Mouse (Mus musculus): ENCODE data around the gene Tmem120a. TPM values are rescaled to one million over a fixed set of nuclear protein-coding genes. Genes with fewer than 3 reads are reported as not detected.

The Tmem120a gene
- 10 to 100 TPM; 13.5 to 18.7 TPM for total RNA-seq (2021)

DNA sequence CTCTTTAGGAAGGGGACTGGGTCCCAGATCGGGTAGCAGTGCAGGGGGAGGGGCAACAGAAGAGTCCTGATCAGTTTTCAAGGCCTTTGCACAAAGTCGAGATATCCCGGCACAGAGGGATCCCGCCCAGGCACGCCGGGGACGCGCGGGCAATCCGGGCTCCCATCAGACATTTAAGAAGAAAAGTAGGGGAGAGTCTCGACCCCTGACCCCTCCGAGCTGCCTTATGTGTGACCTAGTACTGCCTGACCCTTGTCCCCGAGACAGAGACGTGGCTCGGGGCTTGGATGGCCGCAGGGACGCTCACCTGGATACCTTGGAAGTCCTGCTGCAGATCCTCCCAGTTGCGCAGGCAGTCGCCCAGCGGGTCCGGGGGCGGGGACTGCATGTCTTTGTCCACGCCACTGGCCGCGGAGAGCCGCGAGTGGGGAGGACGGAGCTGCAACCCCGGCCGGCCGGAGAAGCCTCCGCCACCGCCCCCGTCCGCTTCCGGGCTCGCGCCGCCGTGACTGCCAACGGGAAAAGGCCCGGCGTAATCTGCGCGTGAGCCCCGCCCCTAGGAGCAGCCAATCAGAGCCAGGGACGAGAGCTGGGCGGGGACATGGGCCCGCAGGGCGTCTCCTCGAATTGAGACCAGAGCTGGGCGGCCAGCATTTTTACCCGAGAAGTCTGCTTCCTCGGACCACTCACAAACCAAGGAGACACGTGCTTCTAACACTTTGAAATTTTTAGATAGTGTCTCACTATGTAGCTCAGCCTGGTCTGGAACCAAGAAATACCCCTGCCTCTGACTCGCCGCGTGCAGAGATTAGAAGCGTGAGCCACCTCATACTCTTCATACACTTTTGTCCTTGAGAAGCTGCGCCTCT is at the start of gene Tmem120a:
Tmem120a (minus strand) TSS at position 708 of the 869 bp plus-strand sequence.
- intact Hi-C loops (cut with DNase I), result loop anchor here (2.0 kb wide), 1 partner anchor 55 kb away; no protein-coding TSS in a partner anchor
- DNase-seq (ENCODE audit: low spot score in 2 of 2), result peak; percentile 92 to 95

- no peak for DNase-seq (ENCODE audit: low spot score in 2 of 2)
- intact Hi-C loops (cut with DNase I), result no loop called here
These were observed 38.7 kb upstream of the Tmem120a start for GRCm38 (mm10) chr5:135782901-135783300.

DNA sequence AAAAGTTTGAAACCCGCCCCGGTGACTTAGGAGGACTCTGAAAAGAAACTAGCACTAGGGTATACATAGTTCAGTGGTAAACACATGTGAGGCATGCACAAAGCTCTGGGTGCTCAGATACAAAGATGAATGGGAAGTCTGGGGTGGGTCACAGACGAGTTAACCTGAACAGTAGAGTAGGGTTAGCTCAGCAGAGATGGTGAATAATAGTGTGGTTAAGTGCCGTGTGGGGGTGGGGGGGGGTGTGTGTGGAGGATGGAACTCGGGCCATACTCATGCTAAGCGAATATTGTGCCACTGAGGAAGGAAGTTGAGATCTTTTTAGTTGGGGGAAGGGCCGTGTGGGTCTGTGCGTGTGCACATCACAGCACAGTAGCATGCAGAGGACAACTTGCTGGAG is 36.1 kb upstream of the Tmem120a start:
- DNase-seq (ENCODE audit: low spot score in 2 of 2), result no peak
- intact Hi-C loops (cut with DNase I), result no loop called here

DNA sequence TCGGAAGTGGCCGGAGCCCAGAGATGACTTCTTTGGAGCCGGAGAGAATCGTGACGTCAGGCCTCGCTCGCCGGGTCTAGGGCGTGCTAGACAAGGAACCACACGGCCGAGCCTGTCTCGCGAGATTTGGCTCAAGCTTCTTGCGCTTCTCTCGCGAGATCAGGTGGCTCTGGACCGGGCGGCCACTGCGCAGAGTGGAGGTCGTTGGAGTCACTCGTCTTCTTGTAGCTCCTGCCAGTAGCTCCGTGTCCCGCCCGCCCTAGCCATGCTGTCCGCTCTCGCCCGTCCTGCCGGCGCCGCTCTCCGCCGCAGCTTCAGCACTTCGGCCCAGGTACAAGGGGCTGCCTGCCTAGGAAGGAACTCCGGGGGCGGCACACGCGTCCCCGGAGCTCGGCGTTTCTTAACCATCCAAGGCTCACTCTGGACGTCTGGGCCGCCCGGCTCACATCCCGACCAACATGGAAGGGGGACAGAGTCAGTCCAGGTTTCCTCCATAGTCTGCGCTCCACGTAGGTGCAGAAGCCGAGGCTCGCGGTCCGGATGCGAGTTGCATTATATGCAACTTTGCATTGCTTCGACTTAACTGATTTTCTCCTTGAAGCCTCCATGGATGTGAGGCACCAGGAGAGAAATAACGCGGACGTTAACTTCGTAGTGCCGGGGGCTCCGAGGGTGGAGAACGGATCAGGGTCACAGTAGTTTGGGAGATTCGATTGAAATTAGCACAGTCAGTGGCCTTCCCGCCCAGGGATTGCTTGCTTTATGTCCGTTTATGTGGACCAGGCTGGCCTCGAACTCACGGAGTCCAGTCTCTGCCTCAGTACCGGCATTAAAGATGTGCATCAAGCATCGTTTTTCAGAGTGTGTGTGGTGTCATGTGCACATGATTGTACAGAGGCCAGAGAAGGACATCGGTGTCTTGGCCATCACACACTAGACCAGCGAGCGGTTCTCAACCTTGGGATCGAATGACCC is 34.5 kb upstream of the Tmem120a start, which contains the start of gene Mdh2:
Mdh2 (plus strand) TSS at position 10 of the 975 bp plus-strand sequence.
- intact Hi-C loops (cut with DNase I), result loop anchor here (5.0 kb wide), 1 partner anchor 386 kb away; the partner anchor contains the start of gene Pom121
- DNase-seq (ENCODE audit: low spot score in 2 of 2), result peak; percentile 100

- DNase-seq (ENCODE audit: low spot score in 2 of 2), result no peak
- intact Hi-C loops (cut with DNase I), result loop anchor here (5.0 kb wide), 1 partner anchor 386 kb away; the partner anchor contains the start of gene Pom121
These were observed 33.7 kb upstream of the Tmem120a start, which contains the start of gene Styxl1 for GRCm38 (mm10) chr5:135777796-135778470. TSS of gene Styxl1 (minus strand) at chr5:135778385.

DNA sequence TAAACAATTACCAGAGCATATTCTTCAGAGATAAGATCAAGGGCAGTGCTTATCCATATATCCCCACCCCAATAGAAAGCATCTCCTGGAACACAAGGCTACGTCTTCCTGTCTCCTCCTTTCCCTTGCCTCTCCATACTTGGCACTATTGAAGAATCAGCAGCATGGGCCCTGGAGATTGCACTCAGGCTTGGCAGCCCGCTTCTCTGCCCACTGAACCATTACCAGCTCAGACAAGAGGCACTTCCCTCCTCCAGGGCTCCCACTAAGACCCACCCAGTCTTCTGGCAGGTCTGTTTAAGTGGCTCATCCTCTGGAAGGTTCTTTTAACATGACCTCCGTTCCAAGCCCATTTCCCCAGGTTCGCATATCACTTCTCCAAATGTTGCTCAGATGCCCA is 32.3 kb upstream of the Tmem120a start:
- no peak for DNase-seq (ENCODE audit: low spot score in 2 of 2)
- intact Hi-C loops (cut with DNase I), result loop anchor here (5.0 kb wide), 1 partner anchor 384 kb away; the partner anchor contains the start of gene Pom121

- intact Hi-C loops (cut with DNase I), result no loop called here
- no peak for DNase-seq (ENCODE audit: low spot score in 2 of 2)
These were observed 28.3 kb upstream of the Tmem120a start for GRCm38 (mm10) chr5:135772519-135772918.

- DNase-seq (ENCODE audit: low spot score in 2 of 2), result no peak
- intact Hi-C loops (cut with DNase I), result loop anchor here (5.0 kb wide), 1 partner anchor 368 kb away; no protein-coding TSS in a partner anchor
These were observed 20.7 kb upstream of the Tmem120a start for GRCm38 (mm10) chr5:135764971-135765370.

DNA sequence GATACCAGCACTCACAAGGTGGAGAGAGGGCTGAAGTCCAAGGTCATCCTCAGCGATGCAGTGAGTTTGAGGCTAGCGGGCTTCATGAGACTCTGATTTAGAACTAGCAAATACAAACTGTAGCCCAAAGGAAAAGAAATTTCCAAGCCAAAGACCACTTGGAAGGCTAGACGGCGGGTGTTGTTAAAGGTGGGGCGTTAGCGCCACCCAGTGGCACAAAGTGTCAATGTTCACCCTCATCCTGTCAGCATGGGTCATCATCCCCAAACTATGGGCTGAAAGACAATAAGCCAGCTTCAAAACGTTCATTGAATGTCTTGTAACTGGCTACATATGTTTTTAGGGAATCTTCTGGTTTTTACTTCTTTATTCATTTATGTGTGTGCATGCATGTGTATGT is 19.3 kb upstream of the Tmem120a start:
- intact Hi-C loops (cut with DNase I), result loop anchor here (1.0 to 5.0 kb wide), 4 partner anchors 133 to 366 kb away; no protein-coding TSS in a partner anchor
- peak; percentile 66 to 75 for DNase-seq (ENCODE audit: low spot score in 2 of 2)

DNA sequence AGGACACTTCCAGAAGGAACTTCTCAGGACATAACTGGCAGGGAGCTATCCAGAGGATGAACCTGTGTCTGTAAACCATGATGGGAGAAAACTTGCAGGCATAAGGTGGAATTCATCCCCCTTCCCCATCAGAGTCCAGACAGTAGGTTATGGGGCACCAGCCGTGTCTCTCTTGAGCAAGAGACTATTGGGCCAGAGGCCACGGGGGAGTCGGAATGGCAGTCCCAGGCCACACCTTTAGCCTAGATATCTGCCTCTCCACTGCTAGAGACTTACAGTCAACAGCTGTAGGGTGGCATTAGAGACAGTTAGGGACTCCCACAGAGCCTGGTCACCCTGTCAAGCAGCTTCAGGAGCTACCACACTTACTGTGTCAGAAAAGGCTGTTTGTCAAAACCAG is 17.6 kb upstream of the Tmem120a start:
- intact Hi-C loops (cut with DNase I), result loop anchor here (2.0 to 5.0 kb wide), 3 partner anchors 131 to 365 kb away; no protein-coding TSS in a partner anchor
- no peak for DNase-seq (ENCODE audit: low spot score in 2 of 2)

- DNase-seq (ENCODE audit: low spot score in 2 of 2), result no peak
- intact Hi-C loops (cut with DNase I), result no loop called here
These were observed 7.3 kb upstream of the Tmem120a start for GRCm38 (mm10) chr5:135751595-135751994.

DNA sequence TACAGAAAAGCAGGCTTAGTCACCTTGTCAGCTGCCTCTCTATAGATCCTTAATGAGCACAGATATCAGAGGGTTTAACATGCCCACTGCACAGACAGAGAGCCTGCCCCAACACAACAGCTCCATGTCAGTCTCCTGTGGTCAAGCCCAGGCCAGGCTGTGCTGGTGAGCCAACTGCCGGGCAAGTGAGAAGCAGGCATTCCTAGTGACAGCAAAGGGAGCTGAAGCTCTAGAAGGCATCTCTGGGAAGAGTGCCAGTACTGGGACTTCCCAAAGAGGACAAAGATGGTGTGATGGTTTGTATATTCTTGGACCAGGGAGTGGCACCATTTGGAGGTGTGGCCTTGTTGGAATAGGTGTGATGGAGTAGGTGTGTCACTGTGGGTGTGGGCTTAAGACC is 6.8 kb upstream of the Tmem120a start:
- intact Hi-C loops (cut with DNase I), result no loop called here

GRCm38 (mm10) chr5:135744742-135745141 is 494 bp upstream of the Tmem120a start:
- intact Hi-C loops (cut with DNase I), result loop anchor here (2.0 kb wide), 1 partner anchor 56 kb away; no protein-coding TSS in a partner anchor
- DNase-seq (ENCODE audit: low spot score in 2 of 2), result no peak

More for the DNA sequence above, 6.8 kb upstream of the Tmem120a start:
- no peak for DNase-seq (ENCODE audit: low spot score in 2 of 2)

DNA sequence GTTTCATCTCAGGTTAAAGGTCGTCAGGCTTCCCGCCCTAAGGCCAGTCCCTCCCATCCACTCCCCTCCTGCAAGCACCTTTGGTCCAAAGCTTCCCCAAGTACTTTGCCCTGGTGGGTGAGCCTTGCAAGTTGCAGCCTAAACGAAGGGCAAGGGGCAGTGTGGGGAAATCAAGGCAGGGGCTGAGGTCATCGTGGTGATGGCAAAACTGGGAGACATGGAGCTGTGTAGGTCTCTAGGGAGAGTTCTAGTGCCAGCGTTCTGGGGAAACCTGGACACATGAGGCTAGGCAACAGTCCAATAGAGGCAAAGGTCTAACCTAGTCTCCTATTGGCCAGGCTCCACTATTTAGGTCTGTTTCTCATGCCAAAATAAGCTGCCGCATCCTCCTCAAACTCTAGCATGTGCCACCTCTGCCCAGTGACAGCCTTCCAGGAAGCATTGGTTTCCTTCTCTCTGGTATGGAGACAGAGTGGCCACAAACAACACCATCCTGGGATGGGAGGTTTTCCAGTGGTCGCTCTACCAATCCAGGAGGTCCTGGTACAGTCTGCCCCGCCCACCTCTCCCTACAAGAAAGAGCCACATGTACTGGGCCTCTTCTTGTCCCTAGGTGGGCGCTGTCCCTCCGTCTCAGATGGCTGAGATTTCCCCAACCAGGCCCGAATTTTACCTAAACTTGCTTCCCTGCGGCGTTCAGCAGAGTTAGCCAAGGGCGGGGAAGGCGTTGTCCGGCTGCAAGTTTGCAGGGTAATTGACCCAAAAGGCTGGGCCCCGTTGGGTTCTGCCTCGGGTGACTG is 1.1 kb downstream of the Tmem120a start:
- intact Hi-C loops (cut with DNase I), result no loop called here
- DNase-seq (ENCODE audit: low spot score in 2 of 2), result no peak

GRCm38 (mm10) chr5:135742156-135742555 is 2.1 kb downstream of the Tmem120a start:
- intact Hi-C loops (cut with DNase I), result no loop called here
- DNase-seq (ENCODE audit: low spot score in 2 of 2), result no peak

GRCm38 (mm10) chr5:135738266-135738665 is 6.0 kb downstream of the Tmem120a start:
- DNase-seq (ENCODE audit: low spot score in 2 of 2), result no peak
- intact Hi-C loops (cut with DNase I), result no loop called here

DNA sequence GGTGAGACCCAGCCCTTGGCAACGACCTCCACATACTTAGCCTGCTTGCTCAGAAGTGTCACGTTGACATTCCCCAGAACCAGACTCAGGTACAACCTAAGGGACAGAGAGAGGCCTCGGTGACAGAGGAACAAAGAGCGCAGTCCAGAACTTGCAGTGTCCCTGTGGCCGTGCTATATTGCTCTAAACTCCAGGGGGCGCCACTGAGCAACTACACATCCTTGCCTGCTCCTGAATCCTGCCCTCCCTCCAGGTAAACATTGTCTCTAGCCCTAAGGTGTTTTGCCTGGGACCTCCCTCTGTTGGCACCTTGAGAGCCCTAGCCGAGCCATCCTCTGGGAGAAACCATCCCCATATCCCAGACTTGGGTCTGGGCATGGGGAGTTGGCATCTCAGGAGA is 7.1 kb downstream of the Tmem120a start:
- intact Hi-C loops (cut with DNase I), result no loop called here
- DNase-seq (ENCODE audit: low spot score in 2 of 2), result no peak

GRCm38 (mm10) chr5:135736544-135736943 is 7.7 kb downstream of the Tmem120a start:
- intact Hi-C loops (cut with DNase I), result no loop called here
- DNase-seq (ENCODE audit: low spot score in 2 of 2), result no peak
